Mouse (Mus musculus) erythroblast, embryonic 14.5 days (primary cell): ENCODE results near the gene Gldc.

Source experiments
- GATA1 ChIP-seq: IDR thresholded peaks from 2 replicates; pipeline ENCODE4 v1.6.1; 2012; ENCODE audit warnings: low read length, inconsistent platforms, mixed read lengths
- TAL1 ChIP-seq: IDR thresholded peaks from 3 replicates; pipeline ENCODE4 v1.6.1; 2012; ENCODE audit warnings: low read length, inconsistent platforms, mixed read lengths

- TF ChIP-seq GATA1 (no peak), TAL1 (no peak)
These were observed 30.6 kb upstream of the Gldc start for GRCm38 (mm10) chr19:30205874-30206273.
